Mouse (Mus musculus) stomach, embryonic 14.5 days (tissue): ENCODE results near the gene Ccdc84. TPM values are rescaled to one million over a fixed set of nuclear protein-coding genes. Genes with fewer than 3 reads are reported as not detected.

Experiments
- ATAC-seq: fragments of 200-750 bp; cut with Nextera tagmentation; 2 replicates; pipeline ENCODE4 v1.8.0; 2017; ENCODE audit warnings: low read depth, moderate TSS enrichment; ENCODE audit not compliant: insufficient number of reproducible peaks, insufficient read depth, low FRiP score
- H3K27ac ChIP-seq: fragments of 300-500 bp; sonication (generic); 2 replicates; pipeline ENCODE4 v1.5.1; 2014; ENCODE audit warnings: mild to moderate bottlenecking, low read length, moderate library complexity, mixed read lengths
- H3K27me3 ChIP-seq: fragments of 300-500 bp; sonication (generic); 2 replicates; pipeline ENCODE4 v1.6.1; 2014; ENCODE audit warnings: low read length, control low read depth, mixed read lengths; ENCODE audit not compliant: control insufficient read depth, insufficient read depth
- H3K36me3 ChIP-seq: fragments of 300-500 bp; sonication (generic); 2 replicates; pipeline ENCODE4 v1.6.1; 2014; ENCODE audit warnings: mild to moderate bottlenecking, control low read depth, low read length, moderate library complexity, mixed read lengths; ENCODE audit not compliant: control insufficient read depth, insufficient read depth
- H3K4me1 ChIP-seq: fragments of 300-500 bp; sonication (generic); 2 replicates; pipeline ENCODE4 v1.6.1; 2014; ENCODE audit warnings: low read length, control low read depth, mixed read lengths; ENCODE audit not compliant: control insufficient read depth, insufficient read depth
- H3K4me2 ChIP-seq: fragments of 300-500 bp; sonication (generic); replicated peaks from 2 replicates; pipeline ENCODE4 v1.6.1; 2014; ENCODE audit warnings: low read depth, low read length, control low read depth
- H3K4me3 ChIP-seq: fragments of 300-500 bp; sonication (generic); 2 replicates; pipeline ENCODE4 v1.5.1; 2014; ENCODE audit warnings: low read depth, low read length, control low read depth
- H3K9ac ChIP-seq: fragments of 300-500 bp; sonication (generic); replicated peaks from 2 replicates; pipeline ENCODE4 v1.6.1; 2014; ENCODE audit warnings: low read depth, mild to moderate bottlenecking, control low read depth, low read length, moderate library complexity, mixed read lengths
- H3K9me3 ChIP-seq: fragments of 300-500 bp; sonication (generic); 2 replicates; pipeline ENCODE4 v1.6.1; 2016; ENCODE audit warnings: low read depth, low read length, control low read depth; ENCODE audit not compliant: control insufficient read depth
- WGBS: fragments of 180-500 bp; shearing (Covaris S2); extraction: QIAGEN DNeasy Blood & Tissue Kit; methylation state at CpG from one replicate; pipeline ENCODE4 v1.1.7; 2014; 5-methylcytosine and 5-hydroxymethylcytosine counted together
- polyA plus RNA-seq: library from polyadenylated mRNA; unstranded; fragments of >200 nt; fragmentation: Nextera tagmentation; extraction: Ambion mirVana; gene quantifications from 2 replicates; pipeline ENCODE4 v1.2.1, GENCODE M21; 2014

Ccdc84 gene
- polyA plus RNA-seq, 1 experiment from 2014 or later, result 27.0 TPM

- no peak for ATAC-seq
- H3K27ac ChIP-seq, result no peak overlapping the region
- H3K4me1 ChIP-seq, result 0 out of 2 replicates have a peak, but pooled peaks cover 8% of the 10 kb centered on the region
- WGBS, result 82% methylated on average over 6 of the region's 6 CpGs
- H3K27me3 ChIP-seq, result no peaks in the 10 kb centered on the region
- H3K4me3 ChIP-seq, result no peak overlapping the region
- no peaks in the 10 kb centered on the region for H3K9me3 ChIP-seq
- peaks cover 35% of the 10 kb centered on the region for H3K36me3 ChIP-seq
- no peak overlapping the region for H3K4me2 ChIP-seq
- no peak overlapping the region for H3K9ac ChIP-seq
These were observed 18.6 kb downstream of the Ccdc84 start for GRCm38 (mm10) chr9:44399795-44400114.

- Histone ChIP-seq H3K4me3 (no peak overlapping the region), H3K4me2 (no peak overlapping the region), H3K27ac (no peak overlapping the region), H3K4me1 (0 out of 2 replicates have a peak, but pooled peaks cover 8% of the 10 kb centered on the region), H3K9me3 (no peaks in the 10 kb centered on the region), H3K36me3 (peaks cover 30% of the 10 kb centered on the region), H3K27me3 (no peaks in the 10 kb centered on the region), H3K9ac (no peak overlapping the region)
- 87% methylated on average over 13 of the region's 13 CpGs for WGBS
- ATAC-seq, result no peak
These were observed 19.1 kb downstream of the Ccdc84 start for GRCm38 (mm10) chr9:44399114-44399794.

- H3K36me3 ChIP-seq, result peaks cover 24% of the 10 kb centered on the region
- 78% methylated on average over 9 of the region's 9 CpGs for WGBS
- ATAC-seq, result no peak
- H3K4me2 ChIP-seq, result peak overlapping the region; percentile 84
- H3K27ac ChIP-seq, result no peak overlapping the region
- no peaks in the 10 kb centered on the region for H3K27me3 ChIP-seq
- no peaks in the 10 kb centered on the region for H3K9me3 ChIP-seq
- H3K4me1 ChIP-seq, result 0 out of 2 replicates have a peak, but pooled peaks cover 8% of the 10 kb centered on the region
- no peak overlapping the region for H3K4me3 ChIP-seq
- no peak overlapping the region for H3K9ac ChIP-seq
These were observed 19.8 kb downstream of the Ccdc84 start for GRCm38 (mm10) chr9:44398551-44398950.

DNA sequence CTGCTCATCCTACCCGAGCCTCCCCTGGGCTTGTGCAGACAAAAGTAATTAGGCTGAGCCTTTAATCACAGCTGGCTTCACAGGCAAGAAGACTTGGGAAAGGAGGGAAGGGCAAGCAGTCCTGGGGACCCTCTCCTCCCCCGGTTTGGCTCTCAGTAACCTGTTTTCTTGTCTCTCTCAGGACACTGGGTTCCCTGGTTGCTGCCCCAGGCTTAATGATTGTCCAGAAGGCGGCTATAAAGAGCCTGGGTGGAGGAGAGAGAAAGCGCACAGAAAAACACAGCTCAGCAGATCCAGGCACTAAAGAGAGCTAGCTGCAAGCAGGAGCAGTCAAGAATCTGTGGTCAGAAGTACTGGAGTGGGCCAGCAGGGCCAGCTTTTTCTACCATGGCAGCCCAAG, 20.3 kb downstream of the Ccdc84 start:
- H3K4me1 ChIP-seq, result 0 out of 2 replicates have a peak, but pooled peaks cover 8% of the 10 kb centered on the region
- peak overlapping the region; percentile 77; the same call in 1 of the 2 replicates for H3K4me3 ChIP-seq
- H3K27me3 ChIP-seq, result no peaks in the 10 kb centered on the region
- H3K9me3 ChIP-seq, result no peaks in the 10 kb centered on the region
- H3K4me2 ChIP-seq, result peak overlapping the region; percentile 84
- no peak overlapping the region for H3K27ac ChIP-seq
- 19% methylated on average over 4 of the region's 4 CpGs for WGBS
- no peak for ATAC-seq
- H3K36me3 ChIP-seq, result peaks cover 19% of the 10 kb centered on the region
- H3K9ac ChIP-seq, result no peak overlapping the region

GRCm38 (mm10) chr9:44396684-44397411, 21.5 kb downstream of the Ccdc84 start, which contains the start of gene Slc37a4:
TSS of gene Slc37a4 (plus strand) at chr9:44396852.
- H3K4me3 ChIP-seq, result peak within 1 kb of the TSS; percentile 77
- 0 out of 2 replicates have a peak, but pooled peaks cover 8% of the 10 kb centered on the region for H3K4me1 ChIP-seq
- peak within 1 kb of the TSS; percentile 84 for H3K4me2 ChIP-seq
- peaks cover 8% of the 10 kb centered on the region for H3K36me3 ChIP-seq
- no peaks in the 10 kb centered on the region for H3K27me3 ChIP-seq
- WGBS, result under 1% methylated on average over 43 of the region's 43 CpGs
- H3K9ac ChIP-seq, result peak within 1 kb of the TSS; percentile 63
- no peaks in the 10 kb centered on the region for H3K9me3 ChIP-seq
- ATAC-seq, result peak; percentile 99
- H3K27ac ChIP-seq, result peak within 1 kb of the TSS; percentile 74; the same call in 1 of the 2 replicates

GRCm38 (mm10) chr9:44391466-44391865, 26.9 kb downstream of the Ccdc84 start:
- 41% methylated on average over 4 of the region's 4 CpGs for WGBS
- Histone ChIP-seq H3K27me3 (no peaks in the 10 kb centered on the region), H3K4me2 (no peak overlapping the region), H3K27ac (no peak overlapping the region), H3K4me1 (0 out of 2 replicates have a peak, but pooled peaks cover 3% of the 10 kb centered on the region), H3K9me3 (no peaks in the 10 kb centered on the region), H3K4me3 (no peak overlapping the region), H3K36me3 (peaks cover 45% of the 10 kb centered on the region), H3K9ac (no peak overlapping the region)
- ATAC-seq, result peak; percentile 37; the same call in 1 of the 2 replicates

- WGBS, result 58% methylated on average over 8 of the region's 8 CpGs
- no peak for ATAC-seq
These were observed 29.1 kb downstream of the Ccdc84 start for GRCm38 (mm10) chr9:44389273-44389672.

GRCm38 (mm10) chr9:44387221-44387620, 31.1 kb downstream of the Ccdc84 start:
- WGBS, result 78% methylated on average over 3 of the region's 3 CpGs
- H3K4me2 ChIP-seq, result no peak overlapping the region
- no peak overlapping the region for H3K27ac ChIP-seq
- H3K36me3 ChIP-seq, result peaks cover 87% of the 10 kb centered on the region
- no peaks in the 10 kb centered on the region for H3K9me3 ChIP-seq
- H3K4me3 ChIP-seq, result no peak overlapping the region
- no peaks in the 10 kb centered on the region for H3K27me3 ChIP-seq
- H3K4me1 ChIP-seq, result no peaks in the 10 kb centered on the region
- no peak for ATAC-seq
- no peak overlapping the region for H3K9ac ChIP-seq

More at GRCm38 (mm10) chr9:44389273-44389672, 29.1 kb downstream of the Ccdc84 start:
- H3K4me1 ChIP-seq, result no peaks in the 10 kb centered on the region
- no peak overlapping the region for H3K27ac ChIP-seq
- no peaks in the 10 kb centered on the region for H3K27me3 ChIP-seq
- peaks cover 66% of the 10 kb centered on the region for H3K36me3 ChIP-seq
- no peaks in the 10 kb centered on the region for H3K9me3 ChIP-seq
- no peak overlapping the region for H3K9ac ChIP-seq
- H3K4me2 ChIP-seq, result no peak overlapping the region
- H3K4me3 ChIP-seq, result no peak overlapping the region
